Mouse (Mus musculus): ENCODE measurements around the gene Prpf19. TPM values are rescaled to one million over a fixed set of nuclear protein-coding genes. Genes with fewer than 3 reads are reported as not detected.

Prpf19 gene
- 47.2 and 51.5 TPM in 2 replicates for polyA plus RNA-seq (2016; fragmentation: Nextera tagmentation; extraction: Ambion mirVana)

DNA sequence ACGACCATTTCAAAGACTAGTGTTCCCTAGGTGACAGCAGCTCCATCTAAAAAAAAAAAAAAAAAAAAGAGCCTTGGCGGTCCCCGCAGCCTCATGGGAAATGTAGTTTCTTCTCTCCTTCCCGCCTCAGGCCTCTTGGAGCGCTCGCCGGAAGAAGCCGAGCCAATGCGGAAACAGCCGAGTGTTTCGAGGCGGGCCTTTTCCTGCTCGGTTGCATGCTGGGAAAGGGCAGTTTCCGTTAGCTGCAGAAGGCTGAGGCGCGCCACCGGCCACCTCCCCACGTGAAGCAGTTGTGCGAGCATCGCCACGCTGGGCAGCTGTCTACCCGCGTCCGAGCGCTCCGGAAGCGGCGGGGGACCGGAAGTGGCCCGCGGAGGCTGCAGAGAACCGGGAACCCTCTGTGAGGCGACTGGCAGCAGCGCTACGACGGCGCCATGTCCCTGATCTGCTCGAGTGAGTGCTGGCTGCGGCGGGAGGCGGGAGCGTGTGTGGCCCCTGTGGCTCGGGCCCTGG is at the start of gene Prpf19:
Gene Prpf19 (plus strand): TSS at position 216 of the 513 bp plus-strand sequence.
- H3K36me3 ChIP-seq, result peaks cover 33% of the 10 kb centered on the region
- H3K4me3 ChIP-seq, result peak within 1 kb of the TSS; percentile 86
- peak within 1 kb of the TSS; percentile 92 for H3K27ac ChIP-seq
- H3K27me3 ChIP-seq (ENCODE audit: low read depth, poor library complexity, severe bottlenecking), result no peaks in the 10 kb centered on the region
- peak; percentile 97 for DNase-seq (ENCODE audit: low spot score)
- 0% methylated on average over 43 of the region's 43 CpGs for WGBS
- no peaks in the 10 kb centered on the region for H3K9me3 ChIP-seq (replicated peaks)
- peaks cover 19% of the 10 kb centered on the region for H3K4me1 ChIP-seq

DNA sequence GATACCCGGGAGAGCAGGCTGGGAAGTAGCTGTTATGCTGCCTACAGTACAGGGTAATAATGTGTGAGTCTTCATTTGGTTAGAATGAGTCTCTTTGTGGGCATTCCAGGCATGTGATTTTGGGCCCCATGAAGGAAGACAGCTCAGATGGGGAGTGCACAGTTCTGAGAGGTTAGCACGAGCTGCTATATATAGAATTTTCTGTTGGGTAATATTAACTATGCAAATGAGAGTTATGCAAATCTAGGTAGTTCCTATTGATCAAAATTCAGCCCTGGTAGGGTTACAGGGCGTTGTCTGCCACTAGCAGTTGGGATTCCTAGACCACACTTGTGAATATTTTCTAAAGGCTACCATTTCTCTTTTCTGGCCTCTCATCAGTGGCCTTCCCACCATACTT is 49.6 kb upstream of the Prpf19 start:
- Histone ChIP-seq H3K4me3 (no peak overlapping the region), H3K27me3 (ENCODE audit: low read depth, poor library complexity, severe bottlenecking) (0 out of 2 replicates have a peak, but pooled peaks cover 9% of the 10 kb centered on the region), H3K36me3 (no peaks in the 10 kb centered on the region), H3K27ac (no peak overlapping the region), H3K9me3 (replicated peaks) (no peaks in the 10 kb centered on the region), H3K4me1 (peaks cover 6% of the 10 kb centered on the region)
- no peak for DNase-seq (ENCODE audit: low spot score)
- WGBS, result 84% methylated on average over 3 of the region's 3 CpGs

DNA sequence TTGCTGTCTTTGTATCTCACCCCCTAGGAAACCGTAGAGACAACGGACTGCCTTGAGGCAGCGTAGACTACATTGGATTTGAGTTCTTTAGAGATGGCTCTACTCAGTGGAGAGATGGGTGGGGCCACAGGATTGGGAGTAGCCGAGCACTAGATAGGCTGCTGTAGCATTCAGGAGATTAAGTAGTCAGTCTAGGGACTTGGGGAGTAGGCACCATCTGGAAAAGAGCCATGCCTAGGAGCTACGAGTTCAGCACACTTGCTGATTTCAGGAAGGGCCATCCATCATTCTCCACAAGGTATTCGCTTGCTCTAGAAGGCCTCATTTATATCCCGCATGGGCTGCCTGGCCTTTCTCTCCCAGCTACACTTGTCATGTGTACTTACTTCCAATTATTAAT is 48.9 kb upstream of the Prpf19 start:
- 71% methylated on average over 7 of the region's 7 CpGs for WGBS

DNA sequence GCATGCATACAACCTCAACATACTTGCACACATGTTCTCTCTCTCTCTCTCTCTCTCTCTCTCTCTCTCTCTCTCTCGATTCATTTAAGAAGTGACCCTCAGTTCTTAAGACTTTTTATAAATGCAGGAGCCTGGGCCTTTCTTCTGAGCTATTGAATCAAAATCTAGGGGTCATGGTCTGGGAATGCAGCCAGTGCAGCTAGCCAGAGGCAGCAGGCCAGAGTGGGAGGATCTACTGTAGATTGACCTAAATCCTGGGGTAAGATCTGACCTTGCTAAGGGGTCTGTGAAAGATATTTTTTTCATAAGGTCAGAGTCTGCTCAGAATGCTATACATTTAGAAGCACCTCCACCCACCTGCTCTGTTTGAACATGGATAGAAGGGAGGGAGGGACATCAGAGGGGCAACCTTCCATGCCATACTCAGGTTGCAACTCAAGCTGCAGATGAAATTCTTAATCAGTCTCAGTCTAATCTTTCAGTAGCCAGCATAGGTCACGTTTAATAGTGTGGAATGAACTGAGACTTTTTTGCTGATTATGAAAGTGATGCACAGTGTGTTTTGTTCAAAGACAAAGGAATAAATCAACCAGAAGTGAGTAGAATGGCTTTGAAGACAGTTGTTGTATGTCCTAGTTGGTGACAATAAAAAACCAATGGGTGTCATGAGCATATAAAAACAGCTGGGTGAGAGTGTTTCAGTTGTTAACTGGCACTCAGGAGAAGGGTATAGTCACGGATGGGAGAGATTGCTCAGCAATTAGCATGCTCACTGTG is 47.5 kb upstream of the Prpf19 start:
- Histone ChIP-seq H3K4me1 (no peaks in the 10 kb centered on the region), H3K4me3 (no peak overlapping the region), H3K9me3 (replicated peaks) (no peaks in the 10 kb centered on the region), H3K27ac (no peak overlapping the region), H3K27me3 (ENCODE audit: low read depth, poor library complexity, severe bottlenecking) (0 out of 2 replicates have a peak, but pooled peaks cover 9% of the 10 kb centered on the region), H3K36me3 (no peaks in the 10 kb centered on the region)
- WGBS, result 74% methylated on average over 3 of the region's 3 CpGs
- DNase-seq (ENCODE audit: low spot score), result no peak

More for the DNA sequence above, 48.9 kb upstream of the Prpf19 start:
- peaks cover 6% of the 10 kb centered on the region for H3K4me1 ChIP-seq
- H3K9me3 ChIP-seq (replicated peaks), result no peaks in the 10 kb centered on the region
- H3K27me3 ChIP-seq (ENCODE audit: low read depth, poor library complexity, severe bottlenecking), result 0 out of 2 replicates have a peak, but pooled peaks cover 9% of the 10 kb centered on the region
- no peak overlapping the region for H3K4me3 ChIP-seq
- no peaks in the 10 kb centered on the region for H3K36me3 ChIP-seq
- H3K27ac ChIP-seq, result no peak overlapping the region
- no peak for DNase-seq (ENCODE audit: low spot score)

DNA sequence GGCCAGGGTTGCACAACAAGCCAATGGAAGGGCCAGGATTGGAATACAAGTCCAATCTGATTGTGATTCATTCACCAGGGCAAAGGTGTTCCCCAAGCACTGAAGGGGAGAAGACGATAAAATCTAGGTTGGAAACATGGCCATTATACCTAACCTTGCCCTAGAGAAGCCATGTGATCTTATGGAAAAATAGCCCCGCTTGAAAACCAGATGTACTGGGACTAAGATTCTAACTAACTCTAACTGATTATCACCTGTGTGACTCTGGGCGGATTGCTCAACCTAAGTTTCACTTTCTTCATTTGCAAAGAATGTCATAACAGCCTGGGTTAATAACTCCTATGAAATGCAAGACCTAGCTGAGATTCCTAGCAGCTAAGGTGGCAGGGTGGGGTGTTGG is 39.6 kb upstream of the Prpf19 start:
- 86% methylated on average over 3 of the region's 3 CpGs for WGBS

DNA sequence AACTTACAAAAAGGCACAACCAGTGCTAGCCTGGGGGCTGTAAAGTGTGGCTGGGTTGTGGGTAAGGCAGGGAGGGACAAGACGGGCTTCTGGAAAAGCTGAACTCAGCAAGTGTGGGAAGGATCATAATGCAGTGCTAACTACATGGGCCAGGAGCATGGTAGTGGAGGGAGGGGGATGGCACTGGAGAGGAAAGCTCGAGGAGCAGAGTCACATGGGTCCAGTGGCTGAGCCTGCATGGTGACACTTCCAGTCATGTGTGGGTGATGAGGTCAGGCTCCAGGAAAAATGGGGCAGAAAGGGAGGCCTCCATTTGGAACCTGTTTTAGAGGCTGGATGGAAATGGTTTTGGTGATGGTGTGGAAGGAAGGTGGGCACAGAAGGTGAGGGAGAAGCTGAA is 38.5 kb upstream of the Prpf19 start:
- Histone ChIP-seq H3K4me3 (no peak overlapping the region), H3K27ac (no peak overlapping the region), H3K4me1 (peaks cover 5% of the 10 kb centered on the region), H3K9me3 (replicated peaks) (no peaks in the 10 kb centered on the region), H3K36me3 (peaks cover 71% of the 10 kb centered on the region), H3K27me3 (ENCODE audit: low read depth, poor library complexity, severe bottlenecking) (no peaks in the 10 kb centered on the region)
- 73% methylated on average over 2 of the region's 2 CpGs for WGBS
- DNase-seq (ENCODE audit: low spot score), result no peak

More for the DNA sequence above, 39.6 kb upstream of the Prpf19 start:
- no peak for DNase-seq (ENCODE audit: low spot score)
- no peaks in the 10 kb centered on the region for H3K27me3 ChIP-seq (ENCODE audit: low read depth, poor library complexity, severe bottlenecking)
- no peak overlapping the region for H3K27ac ChIP-seq
- no peaks in the 10 kb centered on the region for H3K9me3 ChIP-seq (replicated peaks)
- peaks cover 60% of the 10 kb centered on the region for H3K36me3 ChIP-seq
- H3K4me3 ChIP-seq, result no peak overlapping the region
- peaks cover 4% of the 10 kb centered on the region for H3K4me1 ChIP-seq

DNA sequence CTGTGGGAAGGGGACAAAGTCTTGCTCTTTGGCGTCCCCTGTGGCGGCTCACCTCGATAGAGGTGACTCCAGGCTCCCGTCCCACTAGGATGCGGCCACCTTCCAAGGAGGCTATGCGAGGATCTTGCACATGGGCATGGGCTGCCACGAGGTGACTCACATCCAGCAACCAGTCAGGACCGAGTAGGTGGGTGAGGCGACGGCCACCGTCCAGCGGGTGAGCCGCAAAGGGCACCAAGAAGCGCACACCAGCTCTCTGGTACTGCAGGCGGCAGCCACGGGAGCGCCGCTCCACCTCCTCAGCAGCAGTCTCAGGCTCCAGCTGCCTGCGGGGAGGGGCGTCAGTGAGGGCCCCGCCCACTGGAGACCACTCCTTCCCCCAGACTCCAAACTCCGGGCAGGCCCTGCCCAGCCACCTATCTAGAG is 34.9 kb upstream of the Prpf19 start:
- Histone ChIP-seq H3K4me1 (peaks cover 5% of the 10 kb centered on the region), H3K27me3 (ENCODE audit: low read depth, poor library complexity, severe bottlenecking) (no peaks in the 10 kb centered on the region), H3K27ac (no peak overlapping the region), H3K4me3 (no peak overlapping the region), H3K36me3 (peaks cover 100% of the 10 kb centered on the region), H3K9me3 (replicated peaks) (no peaks in the 10 kb centered on the region)
- WGBS, result 47% methylated on average over 22 of the region's 22 CpGs
- DNase-seq (ENCODE audit: low spot score), result no peak

DNA sequence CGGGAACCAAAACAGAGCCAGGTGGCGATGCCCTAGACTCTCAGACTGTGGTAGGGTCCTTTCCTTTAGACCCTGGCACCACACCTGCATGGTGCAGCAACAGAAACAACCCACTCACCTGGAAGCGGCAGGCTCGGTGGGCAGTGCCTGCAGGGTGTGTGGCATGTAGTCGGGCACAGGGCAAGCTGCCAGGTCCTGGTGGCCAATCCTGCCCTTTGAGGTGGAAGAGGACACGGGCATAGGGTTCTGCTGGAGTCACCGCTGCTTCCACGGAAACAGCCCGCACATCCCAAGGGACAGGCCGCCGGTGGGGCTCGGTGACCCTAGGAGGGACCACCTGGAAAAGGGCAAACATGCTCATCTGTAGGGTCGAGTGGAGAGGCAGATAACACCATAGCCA is 28.7 kb upstream of the Prpf19 start:
- H3K27me3 ChIP-seq (ENCODE audit: low read depth, poor library complexity, severe bottlenecking), result no peaks in the 10 kb centered on the region
- H3K36me3 ChIP-seq, result peaks cover 74% of the 10 kb centered on the region
- no peak overlapping the region for H3K27ac ChIP-seq
- H3K9me3 ChIP-seq (replicated peaks), result no peaks in the 10 kb centered on the region
- H3K4me3 ChIP-seq, result no peak overlapping the region
- 95% methylated on average over 13 of the region's 13 CpGs for WGBS
- no peak for DNase-seq (ENCODE audit: low spot score)
- H3K4me1 ChIP-seq, result peaks cover 28% of the 10 kb centered on the region

DNA sequence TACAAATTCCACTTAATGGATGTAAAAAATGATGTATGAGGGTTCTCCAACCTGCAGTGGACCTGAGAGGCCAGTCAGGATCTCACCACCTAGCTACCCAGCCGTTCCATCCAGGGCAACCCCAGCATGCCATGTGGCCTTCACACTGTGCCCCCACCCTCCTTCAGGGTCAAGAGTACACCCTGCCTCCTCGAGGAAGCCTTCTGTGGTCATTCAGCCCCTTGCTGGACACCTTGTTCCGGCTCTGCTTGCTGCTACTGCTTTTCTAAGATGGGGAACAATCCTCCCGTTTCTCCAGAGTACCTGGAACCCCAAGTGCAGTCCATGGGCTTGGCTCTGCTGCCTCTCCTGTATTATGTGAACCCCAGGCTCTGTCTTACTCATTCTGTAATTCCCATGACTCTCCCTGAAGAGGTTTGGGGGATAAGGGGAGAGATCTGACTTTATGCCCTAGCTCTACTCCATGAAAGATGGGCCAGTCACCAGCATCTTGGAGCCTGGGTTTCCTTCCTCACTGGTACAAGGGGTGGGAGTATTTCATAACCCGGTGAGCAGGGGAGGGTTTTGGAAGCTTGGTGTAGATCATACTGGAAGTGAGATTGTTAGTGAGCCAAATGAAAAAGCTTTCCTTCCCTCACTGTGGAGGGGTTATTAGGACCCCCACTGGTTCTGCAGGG is 26.9 kb upstream of the Prpf19 start:
- Histone ChIP-seq H3K36me3 (peaks cover 74% of the 10 kb centered on the region), H3K4me3 (peak overlapping the region; percentile 73), H3K27ac (peak overlapping the region; percentile 96), H3K4me1 (peaks cover 28% of the 10 kb centered on the region), H3K27me3 (ENCODE audit: low read depth, poor library complexity, severe bottlenecking) (no peaks in the 10 kb centered on the region), H3K9me3 (replicated peaks) (no peaks in the 10 kb centered on the region)
- no peak for DNase-seq (ENCODE audit: low spot score)
- WGBS, result 43% methylated on average over 5 of the region's 5 CpGs

DNA sequence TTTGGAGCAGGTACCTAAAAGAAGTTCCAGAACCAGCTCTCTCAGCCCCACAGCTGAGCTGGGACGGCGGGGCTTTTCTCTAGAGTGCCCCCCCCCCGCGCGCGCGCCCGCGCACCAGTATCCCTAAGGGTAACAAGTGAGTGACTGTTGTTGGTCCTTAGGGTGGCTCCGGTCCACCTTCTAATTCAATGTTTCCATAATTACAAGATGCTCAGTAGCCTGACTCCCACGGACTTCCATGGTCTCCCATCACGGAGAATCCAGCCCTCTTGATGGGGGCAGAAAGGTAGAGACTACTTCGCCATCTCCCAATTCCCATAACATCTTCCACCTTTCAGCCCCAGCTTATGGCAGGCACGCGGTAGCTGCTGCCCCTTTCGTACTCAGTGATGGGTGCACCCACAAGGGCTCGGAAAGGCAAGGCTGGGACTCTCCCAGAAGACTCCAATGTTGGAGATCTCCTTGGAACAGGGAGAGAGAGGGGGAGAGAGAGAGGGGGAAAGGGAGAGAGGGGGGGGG is 26.3 kb upstream of the Prpf19 start:
- Histone ChIP-seq H3K36me3 (peaks cover 74% of the 10 kb centered on the region), H3K27me3 (ENCODE audit: low read depth, poor library complexity, severe bottlenecking) (no peaks in the 10 kb centered on the region), H3K9me3 (replicated peaks) (no peaks in the 10 kb centered on the region), H3K4me3 (peak overlapping the region; percentile 73), H3K4me1 (peaks cover 28% of the 10 kb centered on the region), H3K27ac (peak overlapping the region; percentile 96)
- under 1% methylated on average over 17 of the region's 17 CpGs for WGBS
- DNase-seq (ENCODE audit: low spot score), result peak; percentile 62

DNA sequence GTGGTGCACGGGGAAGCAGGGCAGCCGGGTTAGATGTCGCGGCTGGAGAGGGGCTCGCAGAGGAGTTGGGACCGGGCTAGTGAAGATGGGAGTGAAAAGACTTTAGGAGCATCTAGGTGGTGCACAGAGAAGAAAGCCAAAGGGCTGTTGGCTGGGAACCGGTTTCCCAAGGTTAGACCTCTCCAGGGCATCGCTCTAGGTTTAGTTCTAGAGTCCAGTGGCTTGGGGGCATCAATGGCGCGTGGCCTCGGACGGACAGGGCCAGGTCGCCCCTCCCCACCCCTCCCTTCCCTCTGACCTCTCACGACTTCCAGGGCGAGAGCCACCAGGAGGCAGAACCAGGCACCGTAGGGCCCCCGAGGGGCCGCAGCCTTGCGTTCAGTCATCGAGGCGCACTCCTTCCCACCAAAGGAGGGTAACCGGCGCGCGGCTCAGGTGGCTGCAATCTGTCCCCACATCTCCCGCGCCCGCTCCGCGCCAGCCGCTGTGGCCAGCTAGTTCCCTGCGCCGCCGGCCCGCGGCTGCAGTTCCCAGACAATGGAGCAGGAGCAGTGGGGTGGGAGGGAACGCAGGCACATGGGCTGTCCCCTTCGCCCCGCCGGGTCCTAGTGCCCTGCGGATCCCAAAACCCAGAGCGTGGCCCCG is 25.7 kb upstream of the Prpf19 start:
- peaks cover 74% of the 10 kb centered on the region for H3K36me3 ChIP-seq
- H3K4me3 ChIP-seq, result peak overlapping the region; percentile 73
- H3K27me3 ChIP-seq (ENCODE audit: low read depth, poor library complexity, severe bottlenecking), result no peaks in the 10 kb centered on the region
- no peaks in the 10 kb centered on the region for H3K9me3 ChIP-seq (replicated peaks)
- peaks cover 28% of the 10 kb centered on the region for H3K4me1 ChIP-seq
- peak overlapping the region; percentile 96 for H3K27ac ChIP-seq
- DNase-seq (ENCODE audit: low spot score), result peak; percentile 91
- 0% methylated on average over 43 of the region's 43 CpGs for WGBS

DNA sequence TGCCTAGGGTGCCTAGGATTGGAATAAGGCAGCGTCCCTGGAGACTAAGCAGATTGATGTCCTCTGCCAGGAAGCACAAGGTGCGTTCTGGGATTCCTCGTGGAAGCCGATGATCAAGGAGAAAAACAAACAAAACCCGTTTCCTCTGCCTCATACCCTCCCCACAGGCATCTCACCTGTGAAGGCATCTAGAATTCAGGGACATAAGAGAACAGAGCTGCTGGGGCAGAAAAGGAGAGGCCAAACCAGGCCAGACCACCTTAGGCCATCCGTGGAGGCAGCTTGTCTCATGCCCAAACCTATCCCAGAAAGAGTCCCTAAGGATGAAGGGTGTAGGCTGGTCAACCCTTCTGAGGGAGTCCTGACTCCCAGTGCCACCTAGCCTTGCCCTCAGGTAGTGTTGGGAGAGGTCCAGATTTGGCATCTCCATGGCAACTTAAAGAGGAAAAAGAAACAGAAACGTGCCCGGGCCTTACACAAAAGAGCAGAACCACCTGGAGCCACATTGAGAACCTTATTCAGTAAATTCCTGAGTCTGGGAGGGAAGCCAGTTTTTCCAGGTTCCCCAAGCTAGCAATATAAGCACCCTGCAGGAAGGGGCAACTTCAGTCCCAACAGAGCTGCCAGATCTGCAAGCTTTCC is 25.0 kb upstream of the Prpf19 start, which contains the start of gene Tmem132a:
Gene Tmem132a (minus strand): TSS at position 55 of the 642 bp plus-strand sequence.
- H3K36me3 ChIP-seq, result peaks cover 73% of the 10 kb centered on the region
- DNase-seq (ENCODE audit: low spot score), result no peak
- H3K27ac ChIP-seq, result peak within 1 kb of the TSS; percentile 96
- H3K27me3 ChIP-seq (ENCODE audit: low read depth, poor library complexity, severe bottlenecking), result no peaks in the 10 kb centered on the region
- H3K9me3 ChIP-seq (replicated peaks), result no peaks in the 10 kb centered on the region
- 4% methylated on average over 8 of the region's 8 CpGs for WGBS
- peak within 1 kb of the TSS; percentile 73 for H3K4me3 ChIP-seq
- H3K4me1 ChIP-seq, result peaks cover 28% of the 10 kb centered on the region

Data from limb, embryonic 10.5 days (tissue).